Comparison of ENCODE assay signal across 8 mouse cellular contexts in genomic region chr5:112240761-112241160, GRCm38 (mm10). TPM values are rescaled to one million over a fixed set of nuclear protein-coding genes. Genes with fewer than 3 reads are reported as not detected.
DNase-seq lines count a peak whose midpoint lies in the region; ATAC-seq and TF ChIP-seq lines count a peak whose summit lies in the region.

No protein-coding gene starts in this region.

- H3K27me3 ChIP-seq in E14TG2a.4 (ENCODE audit: insufficient read depth, low read length): peaks cover 39% of the 10 kb centered on the region
- H3K27me3 ChIP-seq in forebrain, embryonic 15.5 days: no peaks in the 10 kb centered on the region
- no peaks in the 10 kb centered on the region for H3K27me3 ChIP-seq in neural tube, embryonic 15.5 days (replicated peaks)

- no peak overlapping the region for H3K27ac ChIP-seq in forebrain, embryonic 15.5 days (replicated peaks)
- no peak overlapping the region for H3K27ac ChIP-seq in neural tube, embryonic 15.5 days (replicated peaks)

- no peaks in the 10 kb centered on the region for H3K36me3 ChIP-seq in E14TG2a.4 (ENCODE audit: insufficient read depth, low read length)
- no peaks in the 10 kb centered on the region for H3K36me3 ChIP-seq in forebrain, embryonic 15.5 days
- no peaks in the 10 kb centered on the region for H3K36me3 ChIP-seq in neural tube, embryonic 15.5 days

- intact Hi-C loops in heart, postnatal 14 days (cut with DNase I): loop anchor here (1.0 to 2.0 kb wide), 3 partner anchors 86 to 187 kb away; partner anchors contain the start of gene Tfip11

- peak; percentile 73; the same call in 1 of the 2 replicates for ATAC-seq in cerebellum, adult (ENCODE audit: insufficient number of reproducible peaks, low FRiP score, low TSS enrichment)
- ATAC-seq in forebrain, embryonic 15.5 days (replicated peaks): peak; percentile 58
- ATAC-seq in neural tube, embryonic 15.5 days (ENCODE audit: low FRiP score): peak; percentile 23; the same call in 1 of the 2 replicates

- peaks cover 8% of the 10 kb centered on the region for H3K9me3 ChIP-seq in E14TG2a.4 (ENCODE audit: low read length)
- H3K9me3 ChIP-seq in forebrain, embryonic 15.5 days: no peaks in the 10 kb centered on the region
- no peaks in the 10 kb centered on the region for H3K9me3 ChIP-seq in neural tube, embryonic 15.5 days (replicated peaks)

- DNase-seq in heart, postnatal 14 days: peak; percentile 89 to 94
- DNase-seq in large intestine, adult 2 months (ENCODE audit: low read depth, low spot score): peak; percentile 51
- DNase-seq in lung, adult 18-20 months: peak; percentile 80 to 84
- DNase-seq in testis, postnatal 14 days (ENCODE audit: low spot score): peak; percentile 67

- peak; percentile 63 for TF ChIP-seq CTCF in E14TG2a.4 (conservative IDR thresholded peaks at IDR 0.05; ENCODE audit: low read length)

- no peak overlapping the region for H3K4me2 ChIP-seq in forebrain, embryonic 15.5 days (replicated peaks)
- H3K4me2 ChIP-seq in neural tube, embryonic 15.5 days: peak overlapping the region; percentile 19

- peaks cover 40% of the 10 kb centered on the region for H3K4me1 ChIP-seq in E14TG2a.4 (replicated peaks; ENCODE audit: low read depth, low read length)
- peaks cover 24% of the 10 kb centered on the region for H3K4me1 ChIP-seq in forebrain, embryonic 15.5 days
- H3K4me1 ChIP-seq in neural tube, embryonic 15.5 days: peaks cover 40% of the 10 kb centered on the region

- no peak overlapping the region for H3K4me3 ChIP-seq in E14TG2a.4 (replicated peaks; ENCODE audit: low read length)
- no peak overlapping the region for H3K4me3 ChIP-seq in forebrain, embryonic 15.5 days
- H3K4me3 ChIP-seq in neural tube, embryonic 15.5 days (replicated peaks): no peak overlapping the region

- H3K9ac ChIP-seq in forebrain, embryonic 15.5 days (replicated peaks): no peak overlapping the region
- H3K9ac ChIP-seq in neural tube, embryonic 15.5 days (replicated peaks): no peak overlapping the region

- WGBS in forebrain, embryonic 15.5 days: 2% methylated on average over 10 of the region's 10 CpGs
- WGBS in large intestine, adult 2 months: 2% methylated on average over 10 of the region's 10 CpGs
- WGBS in neural tube, embryonic 15.5 days: 4% methylated on average over 10 of the region's 10 CpGs

RNA-seq across cellular contexts. Expression of gene Cryba4, which starts 11.6 kb away (rescaled TPM):
- 1.6 and 1.8 TPM in 2 replicates for polyA plus RNA-seq in forebrain, embryonic 15.5 days (2015; fragmentation: Nextera tagmentation; extraction: Ambion mirVana)
- total RNA-seq in heart, postnatal 14 days (2021): 1 to 10 TPM; 7.2 to 7.8 TPM
- 1.1 and 2.2 TPM in 2 replicates for polyA plus RNA-seq in large intestine, adult 2 months (2012; rRNA removed)
- polyA plus RNA-seq in neural tube, embryonic 15.5 days (2015; fragmentation: Nextera tagmentation; extraction: Ambion mirVana): 1.7 and 2.5 TPM in 2 replicates

RNA-seq across cellular contexts. Expression of gene Crybb1, which starts 14.9 kb away (rescaled TPM):
- 5.4 and 5.5 TPM in 2 replicates for polyA plus RNA-seq in forebrain, embryonic 15.5 days (2015; fragmentation: Nextera tagmentation; extraction: Ambion mirVana)
- total RNA-seq in heart, postnatal 14 days (2021): 1 to 10 TPM; 1.4 to 1.9 TPM
- polyA plus RNA-seq in large intestine, adult 2 months (2012; rRNA removed): 0.26 and 0.27 TPM in 2 replicates
- 5.8 and 6.2 TPM in 2 replicates for polyA plus RNA-seq in neural tube, embryonic 15.5 days (2015; fragmentation: Nextera tagmentation; extraction: Ambion mirVana)

RNA-seq across cellular contexts. Expression of gene Tpst2, which starts 35.7 kb away (rescaled TPM):
- 28.8 and 29.5 TPM in 2 replicates for polyA plus RNA-seq in forebrain, embryonic 15.5 days (2015; fragmentation: Nextera tagmentation; extraction: Ambion mirVana)
- total RNA-seq in heart, postnatal 14 days (2021): 10 to 100 TPM; 50.6 to 55.5 TPM
- 24.6 and 30.4 TPM in 2 replicates for polyA plus RNA-seq in large intestine, adult 2 months (2012; rRNA removed)
- polyA plus RNA-seq in neural tube, embryonic 15.5 days (2015; fragmentation: Nextera tagmentation; extraction: Ambion mirVana): 31.4 and 40.2 TPM in 2 replicates

Comparison
In these comparisons a context has a peak if more than half of its experiments do, and no peak if none do; other contexts are left out.
1. ATAC-seq: peak in every context shown above with its lines; median percentile 73 in cerebellum, adult; 58 in forebrain, embryonic 15.5 days; 23 in neural tube, embryonic 15.5 days.